Mouse (Mus musculus): Measurements from ENCODE around the gene St14. TPM values are rescaled to one million over a fixed set of nuclear protein-coding genes. Genes with fewer than 3 reads are reported as not detected.

Gene St14
- total RNA-seq, 2 experiments from 2014 or later, result 0.42 TPM; not detected in 1

GRCm38 (mm10) chr9:31129956-31130355 is 1.7 kb downstream of the St14 start:
- 0 out of 2 replicates have a peak, but pooled peaks have one; percentile 16 for ATAC-seq (replicated peaks; ENCODE audit: low FRiP score, low TSS enrichment, poor library complexity, severe bottlenecking)

GRCm38 (mm10) chr9:31127876-31128465 is 3.7 kb downstream of the St14 start:
- peak; percentile 29; the same call in 1 of the 2 replicates for ATAC-seq (replicated peaks; ENCODE audit: low FRiP score, low TSS enrichment, poor library complexity, severe bottlenecking)

GRCm38 (mm10) chr9:31126079-31126478 is 5.6 kb downstream of the St14 start:
- no peak for ATAC-seq (replicated peaks; ENCODE audit: low FRiP score, low TSS enrichment, poor library complexity, severe bottlenecking)

GRCm38 (mm10) chr9:31122464-31123030 is 9.1 kb downstream of the St14 start:
- no peak for ATAC-seq (replicated peaks; ENCODE audit: low FRiP score, low TSS enrichment, poor library complexity, severe bottlenecking)

- no peak for ATAC-seq (replicated peaks; ENCODE audit: low FRiP score, low TSS enrichment, poor library complexity, severe bottlenecking)
Observed at GRCm38 (mm10) chr9:31120533-31120915, 11.1 kb downstream of the St14 start.

GRCm38 (mm10) chr9:31119882-31120532 is 11.6 kb downstream of the St14 start:
- no peak for ATAC-seq (replicated peaks; ENCODE audit: low FRiP score, low TSS enrichment, poor library complexity, severe bottlenecking)

GRCm38 (mm10) chr9:31119405-31119804 is 12.2 kb downstream of the St14 start:
- ATAC-seq (replicated peaks; ENCODE audit: low FRiP score, low TSS enrichment, poor library complexity, severe bottlenecking), result no peak

- ATAC-seq (replicated peaks; ENCODE audit: low FRiP score, low TSS enrichment, poor library complexity, severe bottlenecking), result peak; percentile 67
Observed at GRCm38 (mm10) chr9:31118520-31119298, 12.9 kb downstream of the St14 start.

- no peak for ATAC-seq (replicated peaks; ENCODE audit: low FRiP score, low TSS enrichment, poor library complexity, severe bottlenecking)
Observed at GRCm38 (mm10) chr9:31117488-31117887, 14.2 kb downstream of the St14 start.

- ATAC-seq (replicated peaks; ENCODE audit: low FRiP score, low TSS enrichment, poor library complexity, severe bottlenecking), result no peak
Observed at GRCm38 (mm10) chr9:31117088-31117487, 14.6 kb downstream of the St14 start.

GRCm38 (mm10) chr9:31115586-31115985 is 16.1 kb downstream of the St14 start:
- ATAC-seq (replicated peaks; ENCODE audit: low FRiP score, low TSS enrichment, poor library complexity, severe bottlenecking), result no peak

GRCm38 (mm10) chr9:31108464-31108863 is 23.2 kb downstream of the St14 start:
- no peak for ATAC-seq (replicated peaks; ENCODE audit: low FRiP score, low TSS enrichment, poor library complexity, severe bottlenecking)

GRCm38 (mm10) chr9:31098118-31098517 is 33.5 kb downstream of the St14 start:
- no peak for ATAC-seq (replicated peaks; ENCODE audit: low FRiP score, low TSS enrichment, poor library complexity, severe bottlenecking)

GRCm38 (mm10) chr9:31097088-31098082 is 34.3 kb downstream of the St14 start:
- ATAC-seq (replicated peaks; ENCODE audit: low FRiP score, low TSS enrichment, poor library complexity, severe bottlenecking), result no peak

GRCm38 (mm10) chr9:31092833-31093195 is 38.8 kb downstream of the St14 start:
- ATAC-seq (replicated peaks; ENCODE audit: low FRiP score, low TSS enrichment, poor library complexity, severe bottlenecking), result no peak

- no peak for ATAC-seq (replicated peaks; ENCODE audit: low FRiP score, low TSS enrichment, poor library complexity, severe bottlenecking)
Observed at GRCm38 (mm10) chr9:31092111-31092832, 39.4 kb downstream of the St14 start.

- ATAC-seq (replicated peaks; ENCODE audit: low FRiP score, low TSS enrichment, poor library complexity, severe bottlenecking), result no peak
Observed at GRCm38 (mm10) chr9:31091162-31091581, 40.5 kb downstream of the St14 start.
